Mouse (Mus musculus) midbrain, embryonic 16.5 days (tissue): ENCODE data around the gene Ypel3. TPM values are rescaled to one million over a fixed set of nuclear protein-coding genes. Genes with fewer than 3 reads are reported as not detected.

ENCODE experiments used
- ATAC-seq: fragments of 200-750 bp; cut with Nextera tagmentation; 2 replicates; pipeline ENCODE4 v1.8.0; 2017; ENCODE audit warnings: moderate TSS enrichment
- H3K27ac ChIP-seq: fragments of 300-500 bp; sonication (generic); 2 replicates; pipeline ENCODE4 v1.5.1; 2014; ENCODE audit warnings: mild to moderate bottlenecking, low read length, mixed read lengths
- H3K27me3 ChIP-seq: fragments of 300-500 bp; sonication (generic); 2 replicates; pipeline ENCODE4 v1.6.1; 2014; ENCODE audit warnings: low read depth, low read length, mixed read lengths; ENCODE audit not compliant: control insufficient read depth, insufficient read depth
- H3K36me3 ChIP-seq: fragments of 300-500 bp; sonication (generic); 2 replicates; pipeline ENCODE4 v1.6.1; 2014; ENCODE audit warnings: mild to moderate bottlenecking, low read length, moderate library complexity, mixed read lengths; ENCODE audit not compliant: control insufficient read depth, insufficient read depth
- H3K4me1 ChIP-seq: fragments of 300-500 bp; sonication (generic); 2 replicates; pipeline ENCODE4 v1.6.1; 2014; ENCODE audit warnings: mild to moderate bottlenecking, low read length, mixed read lengths; ENCODE audit not compliant: control insufficient read depth, insufficient read depth
- H3K4me2 ChIP-seq: fragments of 300-500 bp; sonication (generic); 2 replicates; pipeline ENCODE4 v1.6.1; 2014; ENCODE audit warnings: mild to moderate bottlenecking, low read length, mixed read lengths
- H3K4me3 ChIP-seq: fragments of 300-500 bp; sonication (generic); 2 replicates; pipeline ENCODE4 v1.5.1; 2014; ENCODE audit warnings: low read depth, mild to moderate bottlenecking, low read length, moderate library complexity, mixed read lengths
- H3K9ac ChIP-seq: fragments of 300-500 bp; sonication (generic); 2 replicates; pipeline ENCODE4 v1.6.1; 2014; ENCODE audit warnings: low read depth, low read length, mixed read lengths
- H3K9me3 ChIP-seq: fragments of 300-500 bp; sonication (generic); replicated peaks from 2 replicates; pipeline ENCODE4 v1.6.1; 2014; ENCODE audit warnings: mild to moderate bottlenecking, low read length, mixed read lengths; ENCODE audit not compliant: control insufficient read depth, poor library complexity, severe bottlenecking
- WGBS: fragments of 180-500 bp; shearing (Covaris S2); extraction: QIAGEN DNeasy Blood & Tissue Kit; methylation state at CpG from one replicate; pipeline ENCODE4 v1.1.7; 2014; 5-methylcytosine and 5-hydroxymethylcytosine counted together
- polyA plus RNA-seq: library from polyadenylated mRNA; unstranded; fragments of >200 nt; fragmentation: Nextera tagmentation; extraction: Ambion mirVana; gene quantifications from 2 replicates; pipeline ENCODE4 v1.2.1, GENCODE M21; 2015

Gene Ypel3
- polyA plus RNA-seq, 1 experiment from 2014 or later: 191 TPM

- 32% methylated on average over 8 of the region's 8 CpGs for WGBS
- no peak overlapping the region for H3K27ac ChIP-seq
- peaks cover 32% of the 10 kb centered on the region for H3K4me1 ChIP-seq
- 0 out of 2 replicates have a peak overlapping the region, but pooled peaks have one; percentile 0 for H3K4me3 ChIP-seq
- no peak for ATAC-seq
- H3K9ac ChIP-seq: peak overlapping the region; percentile 33
- no peaks in the 10 kb centered on the region for H3K27me3 ChIP-seq
- H3K36me3 ChIP-seq: peaks cover 4% of the 10 kb centered on the region; the same call in 1 of the 2 replicates
- H3K9me3 ChIP-seq: no peaks in the 10 kb centered on the region
- H3K4me2 ChIP-seq: peak overlapping the region; percentile 82
Observed at GRCm38 (mm10) chr7:126825403-126825802, 48.6 kb downstream of the Ypel3 start.

GRCm38 (mm10) chr7:126825952-126826351 is 49.2 kb downstream of the Ypel3 start:
- no peak overlapping the region for H3K4me3 ChIP-seq
- H3K9me3 ChIP-seq: no peaks in the 10 kb centered on the region
- H3K27ac ChIP-seq: no peak overlapping the region
- H3K27me3 ChIP-seq: no peaks in the 10 kb centered on the region
- no peak for ATAC-seq
- peaks cover 32% of the 10 kb centered on the region for H3K4me1 ChIP-seq
- peak overlapping the region; percentile 3; the same call in 1 of the 2 replicates for H3K9ac ChIP-seq
- no peak overlapping the region for H3K4me2 ChIP-seq
- 81% methylated on average over 5 of the region's 5 CpGs for WGBS
- peaks cover 4% of the 10 kb centered on the region; the same call in 1 of the 2 replicates for H3K36me3 ChIP-seq

Other genes starting within 250 kb of the Ypel3 start
- 177 and 184 TPM in 2 replicates for gene Eif3c, start 210.5 kb upstream of the Ypel3 start, polyA plus RNA-seq
- 0.31 TPM in 2 replicates for gene Apobr, start 192.0 kb upstream of the Ypel3 start, polyA plus RNA-seq
- 36.4 and 37.7 TPM in 2 replicates for gene Cln3, start 191.1 kb upstream of the Ypel3 start, polyA plus RNA-seq
- gene Il27, start 182.0 kb upstream of the Ypel3 start, polyA plus RNA-seq: not detected in 2 replicates
- gene Nupr1, start 146.1 kb upstream of the Ypel3 start, polyA plus RNA-seq: 6.1 and 9.5 TPM in 2 replicates
- 50.1 and 56.9 TPM in 2 replicates for gene Sgf29, start 127.6 kb upstream of the Ypel3 start, polyA plus RNA-seq
- 7.6 and 8.5 TPM in 2 replicates for gene Sult1a1, start 100.5 kb upstream of the Ypel3 start, polyA plus RNA-seq
- 113 and 120 TPM in 2 replicates for gene Bola2, start 81.6 kb upstream of the Ypel3 start, polyA plus RNA-seq
- gene Slx1b, start 81.2 kb upstream of the Ypel3 start, polyA plus RNA-seq: 16.8 and 17.3 TPM in 2 replicates
- gene Coro1a, start 69.2 kb upstream of the Ypel3 start, polyA plus RNA-seq: 114 and 122 TPM in 2 replicates
- gene Mapk3, start 17.4 kb upstream of the Ypel3 start, polyA plus RNA-seq: 111 and 112 TPM in 2 replicates
- gene Gdpd3, start 10.6 kb upstream of the Ypel3 start, polyA plus RNA-seq: 0.95 and 1.5 TPM in 2 replicates
- 0.51 and 0.64 TPM in 2 replicates for gene Tbx6, start 4.5 kb downstream of the Ypel3 start, polyA plus RNA-seq
- gene Ppp4c, start 15.5 kb downstream of the Ypel3 start, polyA plus RNA-seq: 155 and 182 TPM in 2 replicates
- 55.0 and 61.1 TPM in 2 replicates for gene Fam57b, start 20.7 kb downstream of the Ypel3 start, polyA plus RNA-seq
- not detected in 2 replicates for gene 4930451I11Rik, start 54.7 kb downstream of the Ypel3 start, polyA plus RNA-seq
- gene Doc2a, start 70.5 kb downstream of the Ypel3 start, polyA plus RNA-seq: 24.2 and 35.8 TPM in 2 replicates
- 19.8 and 20.0 TPM in 2 replicates for gene Hirip3, start 85.0 kb downstream of the Ypel3 start, polyA plus RNA-seq
- gene Ino80e, start 85.4 kb downstream of the Ypel3 start, polyA plus RNA-seq: 94.6 and 98.3 TPM in 2 replicates
- 64.8 and 66.7 TPM in 2 replicates for gene Taok2, start 107.7 kb downstream of the Ypel3 start, polyA plus RNA-seq
- 33.2 and 34.0 TPM in 2 replicates for gene Tmem219, start 146.0 kb downstream of the Ypel3 start, polyA plus RNA-seq
- gene Kctd13, start 151.9 kb downstream of the Ypel3 start, polyA plus RNA-seq: 135 and 140 TPM in 2 replicates
- gene Asphd1, start 172.6 kb downstream of the Ypel3 start, polyA plus RNA-seq: 10.4 TPM in 2 replicates
- 44.6 and 50.2 TPM in 2 replicates for gene Sez6l2, start 173.6 kb downstream of the Ypel3 start, polyA plus RNA-seq
- 132 and 141 TPM in 2 replicates for gene Cdipt, start 199.0 kb downstream of the Ypel3 start, polyA plus RNA-seq
- 0.69 and 0.96 TPM in 2 replicates for gene Cdiptos, start 199.1 kb downstream of the Ypel3 start, polyA plus RNA-seq
- gene Mvp, start 237.7 kb downstream of the Ypel3 start, polyA plus RNA-seq: 2.9 and 3.2 TPM in 2 replicates
- 0.50 TPM in 1 of 2 replicates, not detected in the other for gene Pagr1b, start 239.5 kb downstream of the Ypel3 start, polyA plus RNA-seq
- gene Pagr1a, start 240.4 kb downstream of the Ypel3 start, polyA plus RNA-seq: 33.8 and 62.5 TPM in 2 replicates
- 30.9 and 61.5 TPM in 2 replicates for gene Gm42742, start 244.1 kb downstream of the Ypel3 start, polyA plus RNA-seq
- 40.9 and 63.3 TPM in 2 replicates for gene Prrt2, start 244.3 kb downstream of the Ypel3 start, polyA plus RNA-seq